Mouse (Mus musculus) MEL (cell line): ENCODE results near the gene Mid1. TPM values are rescaled to one million over a fixed set of nuclear protein-coding genes. Genes with fewer than 3 reads are reported as not detected.

Experiments
- DNase-seq: peaks from one replicate; pipeline ENCODE4 v3.0.0; 2011; ENCODE audit warnings: low read depth, low spot score
- H3K27ac ChIP-seq: 2 replicates; pipeline ENCODE4 v1.5.1; 2012; ENCODE audit warnings: low read depth, mild to moderate bottlenecking, control low read depth, low read length, moderate library complexity; ENCODE audit not compliant: control insufficient read depth
- H3K27me3 ChIP-seq, 2 experiments: fragments of 150-350 bp in 1 of 2; sonication (generic) in 1 of 2; 2 replicates each; pipeline ENCODE4 v1.6.1; 2012; ENCODE audit warnings: low read length in 2 of 2, mild to moderate bottlenecking in 2 of 2, improper control_type of control experiment in 1 of 2, moderate library complexity in 1 of 2; ENCODE audit not compliant: insufficient read depth in 2 of 2, control insufficient read depth in 1 of 2
- H3K36me3 ChIP-seq, 2 experiments: 2 replicates each; pipeline ENCODE4 v1.6.1; 2012 to 2014; ENCODE audit warnings: low read length in 2 of 2, improper control_type of control experiment in 1 of 2, inconsistent platforms in 1 of 2, mild to moderate bottlenecking in 1 of 2; ENCODE audit not compliant: insufficient read depth in 2 of 2, control insufficient read depth in 1 of 2
- H3K4me1 ChIP-seq, 2 experiments: fragments of 150-350 bp in 1 of 2; sonication (generic) in 1 of 2; 2 replicates each; pipeline ENCODE4 v1.6.1; 2012; ENCODE audit warnings: low read length in 2 of 2, improper control_type of control experiment in 1 of 2, mild to moderate bottlenecking in 1 of 2; ENCODE audit not compliant: insufficient read depth in 2 of 2, control insufficient read depth in 1 of 2
- H3K4me3 ChIP-seq, 2 experiments: fragments of 150-350 bp in 1 of 2; sonication (generic) in 1 of 2; 2 replicates each; pipeline ENCODE4 v1.5.1; 2012; ENCODE audit warnings: low read depth in 2 of 2, low read length in 2 of 2, mild to moderate bottlenecking in 2 of 2, moderate library complexity in 2 of 2, control low read depth in 1 of 2, improper control_type of control experiment in 1 of 2; ENCODE audit not compliant: control insufficient read depth in 1 of 2, insufficient read depth in 1 of 2
- H3K79me2 ChIP-seq: 2 replicates; pipeline ENCODE4 v1.6.1; 2012; ENCODE audit warnings: mild to moderate bottlenecking, low read length, moderate library complexity; ENCODE audit not compliant: control insufficient read depth, poor library complexity, insufficient read depth
- H3K9ac ChIP-seq: 2 replicates; pipeline ENCODE4 v1.6.1; 2012; ENCODE audit warnings: low read depth, mild to moderate bottlenecking, control low read depth, low read length, moderate library complexity; ENCODE audit not compliant: control insufficient read depth, poor library complexity, severe bottlenecking
- H3K9me3 ChIP-seq: fragments of 150-350 bp; sonication (generic); replicated peaks from 2 replicates; pipeline ENCODE4 v1.6.1; 2012; ENCODE audit warnings: mild to moderate bottlenecking, low read length, improper control_type of control experiment, moderate library complexity; ENCODE audit not compliant: insufficient read depth
- CHD1 ChIP-seq: IDR thresholded peaks from 2 replicates; pipeline ENCODE4 v1.6.1; 2012; ENCODE audit warnings: low read depth, mild to moderate bottlenecking, inconsistent platforms, low read length, improper control_type of control experiment
- CHD2 ChIP-seq: IDR thresholded peaks from 2 replicates; pipeline ENCODE4 v1.6.1; 2011; ENCODE audit warnings: low read length, improper control_type of control experiment
- CTCF ChIP-seq, 3 experiments: IDR thresholded peaks in 2 of 3; conservative IDR thresholded peaks in 1 of 3; 2 replicates each; pipeline ENCODE4 v1.5.1; 2011 to 2012; ENCODE audit warnings: low read length in 3 of 3, low read depth in 2 of 3, mild to moderate bottlenecking in 2 of 3, improper control_type of control experiment in 1 of 3, inconsistent platforms in 1 of 3, mixed read lengths in 1 of 3, moderate library complexity in 1 of 3; ENCODE audit not compliant: control insufficient read depth in 1 of 3, insufficient read depth in 1 of 3, poor library complexity in 1 of 3, severe bottlenecking in 1 of 3
- E2F4 ChIP-seq: IDR thresholded peaks from 2 replicates; pipeline ENCODE4 v1.6.1; 2011; ENCODE audit warnings: low read depth, low read length, improper control_type of control experiment, borderline replicate concordance
- EP300 ChIP-seq, 2 experiments: IDR thresholded peaks; 2 replicates each; pipeline ENCODE4 v1.6.1; 2011; ENCODE audit warnings: improper control_type of control experiment in 2 of 2, low read length in 2 of 2, low read depth in 1 of 2, mild to moderate bottlenecking in 1 of 2
- GABPA ChIP-seq: IDR thresholded peaks from 2 replicates; pipeline ENCODE4 v1.6.1; 2012; ENCODE audit warnings: low read depth, mild to moderate bottlenecking, inconsistent platforms, low read length, improper control_type of control experiment, moderate library complexity
- GATA1 ChIP-seq: IDR thresholded peaks from 2 replicates; pipeline ENCODE4 v1.6.1; 2011; ENCODE audit warnings: low read depth, low read length, improper control_type of control experiment
- HCFC1 ChIP-seq: IDR thresholded peaks from 2 replicates; pipeline ENCODE4 v1.6.1; 2012; ENCODE audit warnings: low read depth, mild to moderate bottlenecking, inconsistent platforms, low read length, improper control_type of control experiment, moderate library complexity
- JUND ChIP-seq: IDR thresholded peaks from 2 replicates; pipeline ENCODE4 v1.6.1; 2011; ENCODE audit warnings: low read depth, mild to moderate bottlenecking, improper control_type of control experiment, low read length
- MAFK ChIP-seq: IDR thresholded peaks from 2 replicates; pipeline ENCODE4 v1.6.1; 2011; ENCODE audit warnings: low read depth, mild to moderate bottlenecking, low read length, improper control_type of control experiment, borderline replicate concordance
- MEF2A ChIP-seq: IDR thresholded peaks from 2 replicates; pipeline ENCODE4 v1.6.1; 2014; ENCODE audit warnings: low read depth, mild to moderate bottlenecking, inconsistent platforms, low read length, improper control_type of control experiment; ENCODE audit not compliant: poor library complexity, insufficient replicate concordance, severe bottlenecking; ENCODE audit errors: extremely low read depth
- MXI1 ChIP-seq: IDR thresholded peaks from 2 replicates; pipeline ENCODE4 v1.6.1; 2011; ENCODE audit warnings: mild to moderate bottlenecking, low read depth, low read length, improper control_type of control experiment
- POLR2AphosphoS2 ChIP-seq: IDR thresholded peaks from 2 replicates; pipeline ENCODE4 v1.6.1; 2011; ENCODE audit warnings: low read length, improper control_type of control experiment
- SIN3A ChIP-seq: IDR thresholded peaks from 2 replicates; pipeline ENCODE4 v1.6.1; 2012; ENCODE audit warnings: low read length, improper control_type of control experiment, inconsistent platforms
- SMC3 ChIP-seq: IDR thresholded peaks from 2 replicates; pipeline ENCODE4 v1.6.1; 2011; ENCODE audit warnings: low read depth, low read length, improper control_type of control experiment
- TBP ChIP-seq: IDR thresholded peaks from 2 replicates; pipeline ENCODE4 v1.8.0; 2011; ENCODE audit warnings: low read depth, low read length, improper control_type of control experiment
- UBTF ChIP-seq: IDR thresholded peaks from 2 replicates; pipeline ENCODE4 v1.6.1; 2012; ENCODE audit warnings: low read depth, mild to moderate bottlenecking, inconsistent platforms, low read length, improper control_type of control experiment, moderate library complexity, borderline replicate concordance; ENCODE audit not compliant: insufficient read depth
- USF1 ChIP-seq: IDR thresholded peaks from 2 replicates; pipeline ENCODE4 v1.6.1; 2014; ENCODE audit warnings: low read depth, mild to moderate bottlenecking, inconsistent platforms, low read length, improper control_type of control experiment, moderate library complexity
- ZC3H11A ChIP-seq: IDR thresholded peaks from 2 replicates; pipeline ENCODE4 v1.6.1; 2012; ENCODE audit warnings: low read depth, mild to moderate bottlenecking, inconsistent platforms, low read length, improper control_type of control experiment
- polyA plus RNA-seq, 2 experiments: library from polyadenylated mRNA; stranded (reverse) in 1 of 2; unstranded in 1 of 2; fragments of >175 nt in 1 of 2; fragments of >200 nt in 1 of 2; gene quantifications; 2 replicates each; pipeline versions ENCODE4 v1.2.1 to v1.2.4; 2012; ENCODE audit warnings: low replicate concordance in 2 of 2, low read depth in 1 of 2; ENCODE audit not compliant: insufficient read length in 2 of 2, insufficient read depth in 1 of 2, missing spikeins in 1 of 2
- total RNA-seq: library from RNA; depleted of rRNA; stranded (reverse); fragments of 300-350 nt; gene quantifications from 2 replicates; pipeline ENCODE4 v1.2.3, GENCODE M21; 2012

Gene Mid1
- total and polyA plus RNA-seq, 3 experiments: 1.4 to 7.8 TPM; not detected in 1

DNA sequence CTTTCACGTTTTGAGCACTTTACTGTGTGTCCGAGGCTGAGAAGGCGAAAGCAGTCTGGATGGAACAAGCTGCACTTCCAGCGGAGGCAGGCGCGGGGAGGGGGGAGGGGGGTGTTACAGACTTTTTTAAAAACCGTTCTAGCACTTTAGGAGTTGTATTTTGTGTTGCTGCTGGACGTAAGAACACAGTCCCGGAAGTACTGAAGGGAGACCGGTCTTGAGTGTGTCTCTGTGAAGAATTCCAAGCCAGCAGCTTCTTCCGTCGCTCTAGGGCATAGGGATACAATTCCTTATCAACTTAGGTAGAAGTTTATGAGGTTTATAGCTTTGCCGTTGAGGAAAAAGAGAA, 195.3 kb downstream of the Mid1 start:
- TF ChIP-seq SMC3: no peak
- no peak for TF ChIP-seq HCFC1
- no peak for TF ChIP-seq JUND
- TF ChIP-seq CHD1: no peak
- TF ChIP-seq TBP: no peak
- no peak for TF ChIP-seq UBTF
- TF ChIP-seq CTCF (IDR thresholded peaks at IDR 0.05 in 2 of 3, conservative IDR thresholded peaks at IDR 0.05 in 1 of 3; ENCODE audit: control insufficient read depth in 1 of 3, insufficient read depth in 1 of 3, low read depth in 2 of 3, low read length in 3 of 3, poor library complexity in 1 of 3, severe bottlenecking in 1 of 3): no peak
- no peak for TF ChIP-seq USF1
- TF ChIP-seq GATA1: no peak
- TF ChIP-seq MXI1: no peak
- no peak for TF ChIP-seq ZC3H11A
- TF ChIP-seq MEF2A: no peak
- no peak for TF ChIP-seq GABPA
- no peak for TF ChIP-seq MAFK
- no peak for TF ChIP-seq EP300 (IDR thresholded peaks at IDR 0.05; ENCODE audit: low read depth in 1 of 2, low read length in 2 of 2)
- TF ChIP-seq, all 39 proteins: peak for 0
- no peak for DNase-seq
- Histone ChIP-seq H3K27me3 (peaks cover 0 to 2% of the 10 kb centered on the region in 2 experiments; a peak in 3 of 4 replicates), H3K9ac (no peak overlapping the region), H3K79me2 (no peaks in the 10 kb centered on the region), H3K27ac (no peak overlapping the region), H3K9me3 (no peaks in the 10 kb centered on the region), H3K4me3 (no peak overlapping the region), H3K36me3 (no peaks in the 10 kb centered on the region), H3K4me1 (no peaks in the 10 kb centered on the region)

DNA sequence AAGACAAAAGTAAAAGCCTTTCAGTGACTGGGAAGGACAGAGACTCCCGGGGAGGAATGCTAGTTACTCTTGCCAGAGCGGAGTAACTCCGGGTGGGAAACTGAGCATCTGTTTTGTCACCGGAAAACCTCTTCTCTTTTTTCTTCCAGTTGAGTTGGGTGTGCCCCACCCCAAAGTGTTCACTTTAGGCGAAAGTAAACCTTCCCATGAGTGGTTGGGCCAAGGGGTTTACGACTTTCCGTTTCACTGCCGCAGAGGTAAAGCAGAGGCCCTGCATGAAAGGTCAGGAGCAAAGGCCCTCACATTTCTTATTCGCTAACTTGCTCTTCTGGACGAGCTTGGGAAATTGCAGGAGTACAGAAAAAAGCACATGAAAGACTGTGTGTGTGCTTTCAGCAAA, 195.8 kb downstream of the Mid1 start:
- H3K27ac ChIP-seq: no peak overlapping the region
- H3K9me3 ChIP-seq: no peaks in the 10 kb centered on the region
- H3K79me2 ChIP-seq: no peaks in the 10 kb centered on the region
- peaks cover 0 to 4% of the 10 kb centered on the region in 2 experiments; a peak in 3 of 4 replicates for H3K27me3 ChIP-seq
- no peak overlapping the region for H3K4me3 ChIP-seq
- TF ChIP-seq MAFK: no peak
- no peak for TF ChIP-seq CHD2
- no peak for TF ChIP-seq E2F4
- no peak for TF ChIP-seq SMC3
- TF ChIP-seq POLR2AphosphoS2: no peak
- TF ChIP-seq ZC3H11A: no peak
- TF ChIP-seq UBTF: no peak
- no peak for TF ChIP-seq SIN3A
- TF ChIP-seq, all 39 proteins: peak for 0
- no peak for DNase-seq
- no peak overlapping the region for H3K9ac ChIP-seq
- H3K4me1 ChIP-seq: no peaks in the 10 kb centered on the region
- no peaks in the 10 kb centered on the region for H3K36me3 ChIP-seq
